ENCODE assay signal across 8 mouse cellular contexts in genomic region chr13:95890851-95891471, GRCm38 (mm10). TPM values are rescaled to one million over a fixed set of nuclear protein-coding genes. Genes with fewer than 3 reads are reported as not detected.
DNase-seq lines count a peak whose midpoint lies in the region; ATAC-seq and TF ChIP-seq lines count a peak whose summit lies in the region.

No protein-coding gene starts in this region.

- H3K79me3 ChIP-seq in C2C12 (ENCODE audit: low read depth): no peaks in the 10 kb centered on the region

- DNase-seq in WW6 (ENCODE audit: low read depth, low spot score): peak; percentile 61
- DNase-seq in embryo, embryonic 11 days: peak; percentile 85
- peak; percentile 85 for DNase-seq in heart, embryonic 10.5 days (ENCODE audit: low spot score)
- DNase-seq in kidney, adult 9 months: peak; percentile 77
- peak; percentile 89 for DNase-seq in thymus, postnatal 14 days

- H3K9me3 ChIP-seq in heart, embryonic 10.5 days: no peaks in the 10 kb centered on the region
- H3K9me3 ChIP-seq in lung, embryonic 15.5 days: no peaks in the 10 kb centered on the region

- no peaks in the 10 kb centered on the region for H3K36me3 ChIP-seq in C2C12 (ENCODE audit: control insufficient read depth, insufficient read depth)
- H3K36me3 ChIP-seq in heart, embryonic 10.5 days: no peaks in the 10 kb centered on the region
- no peaks in the 10 kb centered on the region for H3K36me3 ChIP-seq in lung, embryonic 15.5 days

- peaks cover 26% of the 10 kb centered on the region for H3K4me1 ChIP-seq in heart, embryonic 10.5 days
- H3K4me1 ChIP-seq in lung, embryonic 15.5 days: peaks cover 23% of the 10 kb centered on the region
- H3K4me1 ChIP-seq in olfactory bulb, adult 2 months (ENCODE audit: control insufficient read depth, insufficient read depth, low read length): peaks cover 14% of the 10 kb centered on the region

- H3K27ac ChIP-seq in heart, embryonic 10.5 days: peak overlapping the region; percentile 90
- H3K27ac ChIP-seq in lung, embryonic 15.5 days: peak overlapping the region; percentile 8; the same call in 1 of the 2 replicates
- H3K27ac ChIP-seq in olfactory bulb, adult 2 months (ENCODE audit: insufficient read depth, low read depth, low read length): no peak overlapping the region

- H3K4me2 ChIP-seq in lung, embryonic 15.5 days: peak overlapping the region; percentile 97

- H3K79me2 ChIP-seq in C2C12 (ENCODE audit: control insufficient read depth, insufficient read depth): no peaks in the 10 kb centered on the region

- peak; percentile 47 for ATAC-seq in lung, embryonic 15.5 days (ENCODE audit: borderline replicate concordance, extremely low read depth, low FRiP score, low TSS enrichment)

- no peak for TF ChIP-seq POLR2A in olfactory bulb, adult 2 months (IDR thresholded peaks at IDR 0.05; ENCODE audit: insufficient read depth, low read depth, low read length)

- no peak overlapping the region for H3K4me3 ChIP-seq in C2C12 (ENCODE audit: insufficient read depth, poor library complexity, severe bottlenecking)
- H3K4me3 ChIP-seq in heart, embryonic 10.5 days: peak overlapping the region; percentile 76
- H3K4me3 ChIP-seq in lung, embryonic 15.5 days: peak overlapping the region; percentile 74
- peak overlapping the region; percentile 56 for H3K4me3 ChIP-seq in olfactory bulb, adult 2 months (ENCODE audit: insufficient read depth, low read depth, low read length)

- peaks cover 34% of the 10 kb centered on the region for H3K27me3 ChIP-seq in C2C12 (ENCODE audit: control insufficient read depth, insufficient read depth, insufficient read length)
- H3K27me3 ChIP-seq in heart, embryonic 10.5 days (ENCODE audit: insufficient read depth, poor library complexity, severe bottlenecking): no peaks in the 10 kb centered on the region
- no peaks in the 10 kb centered on the region for H3K27me3 ChIP-seq in lung, embryonic 15.5 days

- under 1% methylated on average over 33 of the region's 33 CpGs for WGBS in heart, embryonic 10.5 days
- WGBS in lung, embryonic 15.5 days: 0% methylated on average over 33 of the region's 33 CpGs
- WGBS in olfactory bulb, adult 2 months: 1% methylated on average over 33 of the region's 33 CpGs

- H3K9ac ChIP-seq in lung, embryonic 15.5 days: peak overlapping the region; percentile 71

- no peak for TF ChIP-seq CTCF in C2C12 (IDR thresholded peaks at IDR 0.05; ENCODE audit: control insufficient read depth, insufficient read depth, insufficient read length)
- no peak; the same call in 1 of the 2 replicates for TF ChIP-seq CTCF in olfactory bulb, adult 2 months (IDR thresholded peaks at IDR 0.05; ENCODE audit: insufficient read depth, low read depth, low read length)

- H3ac ChIP-seq in C2C12 (ENCODE audit: control insufficient read depth, insufficient read length, low read depth): peak overlapping the region; percentile 52

TF ChIP-seq in C2C12, 6 proteins besides CTCF, POLR2A, EP300 and RAD21:
- TF ChIP-seq USF1 (IDR thresholded peaks at IDR 0.05; ENCODE audit: low read depth): no peak
- no peak for TF ChIP-seq MYOD1 (IDR thresholded peaks at IDR 0.05; ENCODE audit: control insufficient read depth, insufficient read length, low read depth)
- TF ChIP-seq CEBPB (IDR thresholded peaks at IDR 0.05; ENCODE audit: low read depth): no peak
- no peak for TF ChIP-seq FOSL1 (IDR thresholded peaks at IDR 0.05; ENCODE audit: insufficient read depth, low read length, poor library complexity, severe bottlenecking)
- TF ChIP-seq MAX (IDR thresholded peaks at IDR 0.05): no peak
- TF ChIP-seq MYOG (IDR thresholded peaks at IDR 0.05; ENCODE audit: control insufficient read depth, extremely low read depth, insufficient read length): no peak
TF ChIP-seq in C2C12: peak in this region for 0.

RNA-seq across cellular contexts. Expression of gene Iqgap2, which starts 0.8 kb away (rescaled TPM):
- 0.06 TPM for polyA plus RNA-seq in C2C12 (2012; fragmentation: generic; extraction: Trizol)
- polyA plus RNA-seq in heart, embryonic 10.5 days (2016; fragmentation: Nextera tagmentation; extraction: Ambion mirVana): 6.2 and 7.8 TPM in 2 replicates
- polyA plus RNA-seq in lung, embryonic 15.5 days (2015; fragmentation: Nextera tagmentation; extraction: Ambion mirVana): 6.2 and 6.8 TPM in 2 replicates
- polyA plus RNA-seq in olfactory bulb, adult 2 months (2012; ENCODE audit: insufficient read depth, insufficient read length, low replicate concordance, missing spikeins): not detected in 2 replicates
